Mouse (Mus musculus) splenic B cell, adult 2 months (primary cell): ENCODE measurements at regions not wholly inside any gene's neighbourhood (a gene's known extent, or its start where the extent isn't known, plus 50 kb on each side); places are given as distances from the start of the nearest gene placed in this dataset.

Source experiments
- DNase-seq: peaks from one replicate; pipeline ENCODE4 v3.0.0-alpha.2; 2011; ENCODE audit warnings: low read depth, low spot score
- H3K27me3 ChIP-seq: 2 replicates; pipeline ENCODE4 v1.6.1; 2012; ENCODE audit warnings: mild to moderate bottlenecking, low read length, moderate library complexity, mixed read lengths; ENCODE audit not compliant: control insufficient read depth, poor library complexity, insufficient read depth, severe bottlenecking
- H3K36me3 ChIP-seq: 2 replicates; pipeline ENCODE4 v1.6.1; 2012; ENCODE audit warnings: mild to moderate bottlenecking, low read length, moderate library complexity, mixed read lengths; ENCODE audit not compliant: control insufficient read depth, poor library complexity, insufficient read depth, severe bottlenecking

DNA sequence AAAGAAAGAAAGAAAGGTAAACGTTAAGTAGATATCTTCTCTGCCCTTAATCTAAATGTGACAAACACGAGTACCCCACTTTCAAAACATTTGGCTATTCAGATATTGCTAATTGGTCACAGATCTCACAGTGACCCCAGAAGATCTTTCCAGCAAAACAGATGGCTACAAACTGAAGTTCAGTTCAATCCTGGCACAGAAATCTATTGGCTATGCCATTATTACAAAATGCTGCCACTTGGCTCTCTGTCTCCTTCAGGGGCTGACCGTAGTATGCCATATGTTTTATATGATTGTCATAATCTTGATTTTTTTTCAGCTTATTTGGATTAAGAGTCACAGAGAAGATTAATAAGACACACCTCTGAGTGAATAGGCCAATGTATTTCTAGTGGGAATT is 873.2 kb downstream of the Slc22a22 start:
- H3K27me3 ChIP-seq: no peaks in the 10 kb centered on the region
- H3K36me3 ChIP-seq: no peaks in the 10 kb centered on the region

DNA sequence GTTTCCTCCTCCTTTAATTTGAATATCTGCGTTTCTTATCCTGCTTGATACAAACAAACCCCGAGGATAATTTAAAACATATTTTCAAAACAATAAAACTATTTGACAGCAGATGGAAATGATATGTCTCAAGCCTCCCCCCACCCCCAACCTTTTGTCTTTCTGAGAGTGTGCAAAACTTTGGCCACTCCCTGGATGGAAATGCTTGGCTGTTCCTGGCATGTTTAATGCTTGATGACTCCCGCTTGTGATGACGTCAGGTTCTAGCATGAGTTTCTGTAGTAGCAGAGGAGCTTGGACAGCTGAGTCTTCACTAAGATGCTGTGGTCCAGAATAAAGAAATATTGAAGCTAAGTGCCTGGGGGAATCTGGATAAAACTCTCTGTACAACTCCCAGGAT is 884.8 kb downstream of the Slc22a22 start:
- Histone ChIP-seq H3K27me3 (no peaks in the 10 kb centered on the region), H3K36me3 (no peaks in the 10 kb centered on the region)
- no peak for DNase-seq

More for the DNA sequence above, 873.2 kb downstream of the Slc22a22 start:
- DNase-seq: no peak

DNA sequence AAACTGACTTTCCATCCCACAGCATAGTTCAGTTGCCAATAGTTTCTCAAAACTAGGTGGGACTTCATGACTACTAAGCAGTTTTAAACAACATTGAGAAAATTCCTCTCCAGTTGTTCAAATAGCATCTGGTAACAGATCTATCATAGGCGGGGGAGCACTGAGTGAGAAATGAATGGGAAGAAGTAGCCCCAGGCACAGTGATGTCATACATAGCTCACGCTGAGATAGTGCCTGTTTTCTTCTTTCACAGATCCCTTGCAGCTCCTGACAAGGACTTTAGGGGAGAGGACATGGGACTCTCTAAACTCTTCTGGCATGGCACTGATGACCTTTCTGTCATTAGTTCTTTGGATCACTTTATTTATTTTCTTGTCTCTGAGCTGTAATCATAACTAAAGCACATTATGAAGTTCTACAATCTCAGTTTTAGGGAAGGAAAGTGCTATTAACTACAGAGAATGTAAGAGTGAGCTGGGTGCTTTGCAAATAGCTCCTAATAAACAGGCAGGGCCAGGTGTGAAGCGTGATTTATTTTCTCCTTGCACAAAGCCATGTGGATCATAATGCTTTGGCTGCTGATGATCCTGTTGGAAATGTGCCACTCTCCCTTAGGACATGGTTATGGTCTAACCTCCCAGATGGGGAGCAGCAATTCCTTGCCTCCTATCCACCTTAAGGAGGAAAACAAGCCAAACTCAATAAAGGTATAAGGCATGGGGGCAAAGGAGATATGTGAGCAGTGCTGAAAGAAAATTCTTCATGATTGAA is 896.5 kb downstream of the Slc22a22 start:
- no peaks in the 10 kb centered on the region for H3K36me3 ChIP-seq
- no peaks in the 10 kb centered on the region for H3K27me3 ChIP-seq
- DNase-seq: no peak

DNA sequence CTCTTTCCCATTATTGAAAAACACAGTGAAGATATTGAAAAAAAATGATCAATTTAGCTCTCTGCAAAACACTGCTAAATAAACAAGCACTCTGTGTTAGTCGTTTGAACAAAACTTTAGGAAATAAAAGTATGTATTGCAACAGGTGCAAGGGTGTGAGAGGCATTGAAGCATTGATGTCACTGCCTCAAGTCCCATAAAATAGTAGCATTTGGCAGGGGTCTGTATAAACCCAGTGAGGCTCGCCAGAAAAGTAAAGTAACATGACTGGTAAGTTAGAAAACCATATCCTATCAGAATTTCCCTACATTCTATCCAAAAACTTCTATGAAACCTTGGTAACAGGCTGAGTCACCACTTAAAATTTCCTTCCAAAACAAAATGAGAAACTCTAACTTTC is 914.2 kb downstream of the Slc22a22 start:
- Histone ChIP-seq H3K36me3 (no peaks in the 10 kb centered on the region), H3K27me3 (no peaks in the 10 kb centered on the region)
- DNase-seq: no peak

DNA sequence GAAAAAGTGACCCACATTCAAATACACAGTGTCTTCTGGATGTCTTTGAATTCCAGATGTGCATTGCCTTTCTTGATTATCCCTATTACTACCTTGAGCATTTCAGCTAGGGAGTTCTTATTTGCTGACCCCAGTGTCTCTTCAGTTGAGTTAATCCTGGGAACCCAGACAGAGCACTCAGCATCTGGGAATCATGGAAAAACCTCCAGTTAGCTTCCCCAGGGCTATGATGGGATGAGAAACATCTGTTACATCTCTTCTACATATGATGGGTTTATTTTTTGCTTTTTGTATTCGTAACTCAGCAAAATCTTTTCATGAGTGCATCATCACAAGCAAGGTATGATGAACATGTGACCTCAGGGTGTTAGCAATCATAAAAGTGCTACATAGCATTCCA is 914.6 kb downstream of the Slc22a22 start:
- Histone ChIP-seq H3K36me3 (no peaks in the 10 kb centered on the region), H3K27me3 (no peaks in the 10 kb centered on the region)
- no peak for DNase-seq

DNA sequence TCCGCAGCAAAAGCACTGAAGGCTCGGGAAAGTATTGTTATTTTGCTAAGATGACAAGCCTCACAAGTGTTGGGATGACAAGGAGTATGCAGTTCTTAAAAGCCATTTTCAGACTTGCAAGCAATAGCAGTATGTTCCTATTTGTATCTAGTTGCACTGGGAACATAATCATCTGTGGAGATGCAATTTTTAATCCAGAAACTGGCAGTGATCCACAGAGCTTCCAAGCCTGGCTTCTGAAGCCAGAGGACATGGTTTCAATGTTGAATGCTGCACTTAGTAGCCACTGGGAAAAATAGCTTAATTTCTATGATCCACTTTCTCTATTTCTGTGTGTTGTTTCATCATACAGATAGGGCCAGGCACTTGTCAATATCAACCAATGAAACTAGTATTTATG is 915.3 kb downstream of the Slc22a22 start:
- H3K27me3 ChIP-seq: no peaks in the 10 kb centered on the region
- H3K36me3 ChIP-seq: no peaks in the 10 kb centered on the region
- DNase-seq: no peak

DNA sequence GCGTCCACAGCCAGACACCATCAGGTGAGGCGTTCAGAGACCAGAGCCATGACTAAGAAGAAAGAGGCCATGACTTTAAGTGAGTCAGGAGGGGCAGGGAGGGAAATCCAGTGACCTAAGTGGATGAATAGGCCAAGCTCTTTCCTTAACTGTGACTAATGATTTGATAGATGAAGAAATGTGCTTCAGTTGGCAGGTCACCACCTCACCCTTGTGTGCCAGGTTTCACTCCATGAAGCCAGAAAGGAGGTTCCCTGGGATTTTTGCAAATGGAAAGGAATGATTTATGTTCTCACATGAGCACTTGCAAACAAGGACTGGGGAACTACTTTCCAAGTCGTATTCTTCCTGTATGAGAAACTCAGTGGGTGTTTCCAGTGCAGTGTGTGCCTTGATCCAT is 923.0 kb downstream of the Slc22a22 start:
- no peak for DNase-seq
- no peaks in the 10 kb centered on the region for H3K36me3 ChIP-seq
- no peaks in the 10 kb centered on the region for H3K27me3 ChIP-seq

DNA sequence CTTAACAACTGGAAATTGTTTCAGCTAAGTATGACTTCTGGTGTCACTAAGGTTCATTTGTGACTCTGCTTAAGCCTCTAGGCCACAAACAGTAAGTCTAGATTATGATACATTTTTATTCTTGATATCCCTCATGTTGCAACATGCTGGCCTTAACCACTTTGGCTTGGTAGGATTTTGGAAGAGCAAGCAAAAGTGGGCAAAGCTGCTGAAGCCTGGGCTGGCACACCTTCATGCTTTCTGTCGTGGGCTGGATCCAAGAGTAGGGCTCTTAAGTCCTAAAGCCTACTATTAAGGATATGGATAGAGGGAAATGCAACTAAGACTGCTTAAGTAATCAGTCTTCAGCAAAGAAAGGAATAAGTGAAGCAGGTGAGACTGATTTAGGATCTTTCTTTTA is 923.6 kb downstream of the Slc22a22 start:
- no peak for DNase-seq
- Histone ChIP-seq H3K36me3 (no peaks in the 10 kb centered on the region), H3K27me3 (no peaks in the 10 kb centered on the region)

DNA sequence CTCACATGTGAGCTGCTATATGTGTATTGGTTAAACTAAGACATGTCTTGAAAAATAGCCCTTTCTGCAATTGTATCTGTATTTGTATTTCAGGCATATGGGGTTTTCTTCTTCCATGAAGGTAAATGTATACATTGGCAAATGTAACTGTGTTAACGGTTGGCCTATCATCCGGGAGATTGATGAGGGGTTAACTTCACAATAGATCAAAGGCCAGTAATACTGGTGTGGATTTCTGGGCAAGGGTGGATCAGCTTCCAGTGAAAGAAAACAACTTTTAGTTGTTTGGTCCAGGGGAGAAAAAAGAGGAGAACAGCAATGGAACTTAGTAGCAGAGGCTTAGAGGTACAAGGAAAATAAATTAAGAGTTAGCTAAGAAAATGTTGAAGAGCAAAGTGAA is 945.9 kb downstream of the Slc22a22 start:
- H3K36me3 ChIP-seq: no peaks in the 10 kb centered on the region
- no peaks in the 10 kb centered on the region for H3K27me3 ChIP-seq
- no peak for DNase-seq

DNA sequence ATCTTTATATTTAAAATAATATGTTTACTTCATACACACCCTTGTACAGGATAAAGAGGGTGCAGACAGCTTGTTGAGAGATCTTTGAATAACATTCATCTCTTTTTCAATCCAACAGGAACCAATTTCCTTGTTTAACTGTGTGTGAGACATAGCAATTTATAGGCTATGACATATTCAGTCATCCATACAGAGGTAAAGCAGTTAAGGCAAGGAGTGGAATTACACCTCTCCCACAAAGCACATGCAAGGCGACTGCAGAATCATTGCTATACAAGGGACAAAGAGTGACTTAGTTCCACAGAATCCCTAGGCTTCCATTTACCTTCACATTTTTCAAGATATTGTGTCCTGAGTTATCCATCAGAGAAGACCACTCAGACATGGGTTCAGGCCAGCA is 959.0 kb downstream of the Slc22a22 start:
- no peak for DNase-seq
- Histone ChIP-seq H3K27me3 (no peaks in the 10 kb centered on the region), H3K36me3 (no peaks in the 10 kb centered on the region)

DNA sequence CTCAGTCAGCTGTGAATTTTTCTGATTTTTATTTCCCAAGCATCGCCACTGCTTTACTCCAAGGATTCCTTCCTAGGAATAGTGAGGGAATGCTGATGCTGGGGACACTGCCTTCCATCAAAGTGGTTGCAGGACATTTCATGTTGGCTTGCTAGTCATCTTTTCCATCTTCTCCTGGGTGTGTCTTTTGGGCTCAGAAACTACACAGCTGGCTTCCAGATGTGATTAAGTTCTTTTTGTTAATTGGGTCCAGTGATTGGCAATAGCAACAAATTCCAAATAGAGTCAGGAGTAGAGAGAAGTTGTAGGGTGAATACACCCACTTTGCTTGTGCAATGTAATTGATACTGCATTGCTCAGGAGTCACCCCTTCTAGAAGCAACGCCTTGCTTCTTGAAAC is 961.3 kb downstream of the Slc22a22 start:
- no peak for DNase-seq

DNA sequence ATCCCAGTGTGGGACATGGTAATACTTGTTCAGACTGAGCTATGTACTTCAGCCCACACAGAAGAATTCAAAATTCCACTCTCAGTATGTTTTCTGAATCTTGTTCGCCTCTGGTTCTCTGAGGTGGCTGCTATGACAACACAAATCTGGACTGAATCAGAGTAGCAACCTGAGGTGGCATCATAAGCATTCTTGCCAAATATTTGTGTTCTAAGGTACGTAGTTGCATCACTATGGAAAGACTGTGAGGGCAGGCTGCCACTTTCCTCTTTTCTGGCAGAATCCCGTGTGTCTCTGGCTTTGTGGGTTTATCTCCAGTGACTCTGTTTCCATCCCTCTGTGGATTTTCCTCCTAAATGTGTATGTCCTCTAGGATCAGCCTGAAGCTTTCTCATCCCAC is 978.7 kb downstream of the Slc22a22 start:
- no peak for DNase-seq
- no peaks in the 10 kb centered on the region for H3K36me3 ChIP-seq
- no peaks in the 10 kb centered on the region for H3K27me3 ChIP-seq

More for the DNA sequence above, 961.3 kb downstream of the Slc22a22 start:
- Histone ChIP-seq H3K36me3 (no peaks in the 10 kb centered on the region), H3K27me3 (no peaks in the 10 kb centered on the region)

DNA sequence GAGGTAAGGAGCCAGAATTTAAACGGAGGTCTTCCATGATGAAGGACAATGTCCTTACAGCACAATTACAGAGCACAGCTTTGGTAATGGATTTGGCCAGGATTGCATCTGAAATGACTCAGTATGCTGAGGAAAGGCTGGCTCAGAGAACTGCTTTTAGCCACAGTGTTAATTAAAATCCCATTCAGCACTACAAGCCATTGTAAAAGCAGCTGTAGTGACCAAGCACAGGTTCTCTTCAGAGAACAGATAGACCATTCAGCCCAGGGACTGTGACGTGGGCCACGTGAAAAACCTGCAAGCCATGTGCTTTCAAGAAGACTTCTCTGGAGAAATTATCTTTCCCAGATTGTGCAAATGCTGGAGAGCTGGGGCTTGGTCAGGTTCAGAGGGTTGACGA is 979.7 kb downstream of the Slc22a22 start:
- Histone ChIP-seq H3K36me3 (no peaks in the 10 kb centered on the region), H3K27me3 (no peaks in the 10 kb centered on the region)
- DNase-seq: no peak

DNA sequence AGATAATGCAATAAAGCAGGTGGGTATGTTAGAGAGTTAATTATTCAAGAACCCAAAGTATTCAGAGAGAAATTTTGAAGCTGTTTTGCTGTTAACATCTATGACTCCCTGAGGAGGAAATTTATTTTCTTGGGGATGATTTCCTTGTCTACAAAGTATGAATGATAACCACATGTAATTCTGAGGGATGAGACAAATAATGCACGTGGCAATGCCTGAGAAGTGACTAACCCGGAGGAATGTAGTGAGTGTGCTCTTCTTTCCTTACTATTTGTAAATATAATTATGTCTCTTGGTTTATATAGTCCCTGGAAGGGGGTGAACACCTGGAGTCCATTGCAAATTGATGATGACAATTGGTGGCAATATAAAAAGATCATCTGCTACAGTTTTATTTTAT is 981.1 kb downstream of the Slc22a22 start:
- Histone ChIP-seq H3K36me3 (no peaks in the 10 kb centered on the region), H3K27me3 (no peaks in the 10 kb centered on the region)
- no peak for DNase-seq

DNA sequence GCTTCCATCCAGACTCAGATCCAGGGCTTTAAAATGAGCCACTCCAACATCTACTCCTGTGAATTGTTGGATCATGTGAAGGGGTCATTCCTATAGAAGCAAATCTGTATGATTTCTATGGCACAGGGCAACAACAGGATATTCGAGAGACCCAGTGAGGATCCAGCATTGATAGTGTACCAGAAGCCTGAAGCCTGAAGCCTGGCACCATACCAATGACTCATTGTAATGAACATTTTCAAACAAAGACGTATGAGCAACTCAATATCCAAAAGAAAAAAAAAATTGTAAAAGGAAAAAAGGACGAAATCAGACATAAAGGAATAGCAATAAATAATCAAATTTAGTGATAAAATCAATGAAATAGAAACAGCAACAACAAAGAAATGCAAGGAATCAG is 991.5 kb downstream of the Slc22a22 start:
- no peak for DNase-seq

DNA sequence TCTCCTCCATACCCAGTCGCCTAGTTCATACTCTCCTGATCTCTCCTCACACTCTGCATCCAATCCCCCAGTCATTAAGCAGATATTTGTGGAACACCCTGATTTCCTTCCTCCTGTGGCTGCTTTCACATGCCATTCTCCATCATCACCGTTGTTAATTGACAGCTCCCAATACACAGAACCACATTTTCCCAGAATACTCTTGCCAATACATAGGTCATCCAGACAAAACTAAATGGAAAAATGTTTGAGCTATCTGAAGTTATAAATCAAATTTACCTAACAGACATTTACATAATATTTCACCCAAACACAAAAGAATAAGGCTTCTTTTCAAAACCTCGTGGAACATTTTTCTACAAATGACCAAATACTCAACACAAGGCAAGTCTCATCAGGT is 992.7 kb downstream of the Slc22a22 start:
- Histone ChIP-seq H3K27me3 (no peaks in the 10 kb centered on the region), H3K36me3 (no peaks in the 10 kb centered on the region)
- DNase-seq: no peak

More for the DNA sequence above, 991.5 kb downstream of the Slc22a22 start:
- no peaks in the 10 kb centered on the region for H3K36me3 ChIP-seq
- H3K27me3 ChIP-seq: no peaks in the 10 kb centered on the region
